Mouse (Mus musculus) adrenal gland, postnatal 4 days (tissue): ENCODE results near the gene Phlpp1. TPM values are rescaled to one million over a fixed set of nuclear protein-coding genes. Genes with fewer than 3 reads are reported as not detected.
"Not testable (repeated sequence)": the region's sequence is repeated elsewhere in the genome, so short reads cannot be mapped to it uniquely, and the experiment has no call there.

Experiments
- DNase-seq, 2 experiments: peaks; one replicate each; pipeline ENCODE4 v3.0.0; 2021 to 2022; ENCODE audit warnings: low spot score in 2 of 2, mixed read lengths in 2 of 2
- total RNA-seq, 2 experiments: library from RNA; stranded (reverse); gene quantifications; 2 replicates each; pipeline ENCODE4 v1.2.3; 2021

Phlpp1 gene
- total RNA-seq, 2 experiments from 2014 or later, result 18.6 to 19.4 TPM

GRCm38 (mm10) chr1:106309394-106310039 lies 138.0 kb downstream of the Phlpp1 start:
- no peak for DNase-seq

- no peak for DNase-seq
Observed at GRCm38 (mm10) chr1:106310285-106310684, 138.7 kb downstream of the Phlpp1 start.

- not testable (repeated sequence) for DNase-seq
Observed at GRCm38 (mm10) chr1:106311830-106312229, 140.3 kb downstream of the Phlpp1 start.

GRCm38 (mm10) chr1:106314476-106314875 lies 142.9 kb downstream of the Phlpp1 start:
- no peak for DNase-seq

- DNase-seq, result no peak
Observed at GRCm38 (mm10) chr1:106316641-106317304, 145.2 kb downstream of the Phlpp1 start.

- no peak for DNase-seq
Observed at GRCm38 (mm10) chr1:106318341-106318740, 146.8 kb downstream of the Phlpp1 start.

GRCm38 (mm10) chr1:106320583-106320982 lies 149.0 kb downstream of the Phlpp1 start:
- no peak for DNase-seq

GRCm38 (mm10) chr1:106321432-106322126 lies 150.0 kb downstream of the Phlpp1 start:
- DNase-seq, result no peak

GRCm38 (mm10) chr1:106326691-106327090 lies 155.1 kb downstream of the Phlpp1 start:
- DNase-seq, result no peak

GRCm38 (mm10) chr1:106342100-106342499 lies 170.5 kb downstream of the Phlpp1 start:
- no peak for DNase-seq

- no peak for DNase-seq
Observed at GRCm38 (mm10) chr1:106345265-106345664, 173.7 kb downstream of the Phlpp1 start.

- DNase-seq, result no peak
Observed at GRCm38 (mm10) chr1:106346776-106347175, 175.2 kb downstream of the Phlpp1 start.

GRCm38 (mm10) chr1:106349116-106349515 lies 177.6 kb downstream of the Phlpp1 start:
- no peak for DNase-seq

GRCm38 (mm10) chr1:106351512-106351911 lies 180.0 kb downstream of the Phlpp1 start:
- no peak for DNase-seq

GRCm38 (mm10) chr1:106352801-106353511 lies 181.4 kb downstream of the Phlpp1 start:
- DNase-seq, result no peak

- no peak for DNase-seq
Observed at GRCm38 (mm10) chr1:106353993-106354392, 182.4 kb downstream of the Phlpp1 start.

- DNase-seq, result no peak
Observed at GRCm38 (mm10) chr1:106359474-106359873, 187.9 kb downstream of the Phlpp1 start.

- no peak for DNase-seq
Observed at GRCm38 (mm10) chr1:106362841-106363604, 191.5 kb downstream of the Phlpp1 start.

GRCm38 (mm10) chr1:106369330-106369729 lies 197.8 kb downstream of the Phlpp1 start:
- DNase-seq, result no peak

- no peak for DNase-seq
Observed at GRCm38 (mm10) chr1:106372446-106372845, 200.9 kb downstream of the Phlpp1 start.

- DNase-seq, result no peak
Observed at GRCm38 (mm10) chr1:106373656-106374055, 202.1 kb downstream of the Phlpp1 start.
